Mouse (Mus musculus): ENCODE data around the gene Chn1.

DNA sequence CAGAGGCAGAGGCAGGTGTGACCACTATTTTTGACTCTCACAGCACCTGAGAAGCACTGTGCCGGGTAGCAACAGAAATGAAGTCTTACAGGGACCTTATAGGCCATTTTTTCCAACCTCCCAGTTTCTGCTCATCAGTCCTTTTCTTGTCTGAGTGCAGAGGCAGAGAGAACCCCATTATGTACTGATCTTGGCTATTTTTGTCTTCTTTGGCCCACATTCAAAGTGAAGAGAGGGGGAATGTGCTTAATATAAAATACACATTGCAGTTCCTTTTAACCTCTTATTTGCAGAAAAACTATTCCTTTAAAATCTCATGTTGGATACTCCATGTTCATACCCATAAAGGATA is 120.3 kb downstream of the Chn1 start:
- TF ChIP-seq POLR2A (IDR thresholded peaks at IDR 0.05; ENCODE audit: low read depth, low read length) (no peak), CTCF (conservative IDR thresholded peaks at IDR 0.05 in 1 of 2, IDR thresholded peaks at IDR 0.05 in 1 of 2; ENCODE audit: low read depth in 2 of 2, low read length in 2 of 2) (no peak), EP300 (IDR thresholded peaks at IDR 0.05; ENCODE audit: low read length) (no peak), ZC3H11A (IDR thresholded peaks at IDR 0.05; ENCODE audit: low read depth, low read length) (no peak), HCFC1 (IDR thresholded peaks at IDR 0.05; ENCODE audit: low read depth, low read length) (no peak), MAX (IDR thresholded peaks at IDR 0.05; ENCODE audit: low read length) (no peak), RCOR1 (conservative IDR thresholded peaks at IDR 0.05; ENCODE audit: low read depth, low read length) (no peak), GABPA (IDR thresholded peaks at IDR 0.05; ENCODE audit: insufficient replicate concordance, low read depth, low read length) (no peak), USF2 (conservative IDR thresholded peaks at IDR 0.05; ENCODE audit: low read depth, low read length) (no peak), MYC (IDR thresholded peaks at IDR 0.05; ENCODE audit: low read depth, low read length) (no peak), CHD1 (IDR thresholded peaks at IDR 0.05; ENCODE audit: low read depth, low read length) (no peak), TCF12 (IDR thresholded peaks at IDR 0.05; ENCODE audit: low read depth, low read length) (no peak)
